Mouse (Mus musculus) limb, embryonic 11.5 days (tissue): ENCODE measurements at regions not wholly inside any gene's neighbourhood (a gene's known extent, or its start where the extent isn't known, plus 50 kb on each side); places are given as distances from the start of the nearest gene placed in this dataset.
A peak's percentile ranks its signal among the peaks of the same experiment; 100 is the strongest.

Source experiments
- ATAC-seq: fragments of 200-750 bp; cut with Nextera tagmentation; 2 replicates; pipeline ENCODE4 v1.8.0; 2017; ENCODE audit warnings: low read depth; ENCODE audit not compliant: insufficient number of reproducible peaks, low FRiP score, low TSS enrichment
- DNase-seq: peaks from one replicate; pipeline ENCODE4 v3.0.0-alpha.2; 2015; ENCODE audit warnings: low spot score
- H3K27ac ChIP-seq: fragments of 300-500 bp; sonication (generic); replicated peaks from 2 replicates; pipeline ENCODE4 v1.5.1; 2014; ENCODE audit warnings: low read depth, mild to moderate bottlenecking, low read length
- H3K27me3 ChIP-seq: fragments of 300-500 bp; sonication (generic); 2 replicates; pipeline ENCODE4 v1.6.1; 2014; ENCODE audit warnings: mild to moderate bottlenecking, low read length, mixed read lengths; ENCODE audit not compliant: control insufficient read depth, insufficient read depth
- H3K36me3 ChIP-seq: fragments of 300-500 bp; sonication (generic); 2 replicates; pipeline ENCODE4 v1.6.1; 2014; ENCODE audit warnings: mild to moderate bottlenecking, low read length, moderate library complexity, mixed read lengths; ENCODE audit not compliant: control insufficient read depth, insufficient read depth
- H3K4me1 ChIP-seq: fragments of 300-500 bp; sonication (generic); 2 replicates; pipeline ENCODE4 v1.6.1; 2014; ENCODE audit warnings: low read length, mixed read lengths; ENCODE audit not compliant: control insufficient read depth, insufficient read depth
- H3K4me2 ChIP-seq: fragments of 300-500 bp; sonication (generic); 2 replicates; pipeline ENCODE4 v1.6.1; 2014; ENCODE audit warnings: low read depth, mild to moderate bottlenecking, moderate library complexity; ENCODE audit not compliant: severe bottlenecking
- H3K4me3 ChIP-seq: fragments of 300-500 bp; sonication (generic); 2 replicates; pipeline ENCODE4 v1.5.1; 2014; ENCODE audit warnings: low read depth, low read length
- H3K9ac ChIP-seq: fragments of 300-500 bp; sonication (generic); 2 replicates; pipeline ENCODE4 v1.6.1; 2014; ENCODE audit warnings: mild to moderate bottlenecking, low read length
- H3K9me3 ChIP-seq: fragments of 300-500 bp; sonication (generic); 2 replicates; pipeline ENCODE4 v1.6.1; 2016; ENCODE audit warnings: low read length; ENCODE audit not compliant: control insufficient read depth
- WGBS: fragments of 180-500 bp; shearing (Covaris S2); extraction: QIAGEN DNeasy Blood & Tissue Kit; methylation state at CpG from one replicate; pipeline ENCODE4 v1.1.7; 2014; 5-methylcytosine and 5-hydroxymethylcytosine counted together

DNA sequence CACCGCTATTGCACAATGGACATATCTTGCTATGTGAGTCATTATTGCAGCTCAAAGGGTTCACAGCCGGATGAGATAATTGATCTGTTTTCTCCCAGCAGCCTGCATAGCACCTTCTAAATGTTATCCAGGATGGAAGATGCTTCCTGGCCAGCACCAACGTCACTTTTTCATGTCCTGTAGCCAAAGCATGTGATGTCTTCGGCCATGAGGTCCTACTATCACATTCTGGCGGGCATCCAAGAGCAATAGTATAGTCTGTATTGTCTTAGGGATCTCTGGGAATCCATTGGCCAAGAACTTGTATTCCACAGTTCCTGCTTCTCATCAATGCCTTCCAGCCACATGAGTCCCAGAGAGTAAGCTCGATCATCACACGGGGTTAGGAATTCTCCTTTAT is 70.6 kb downstream of the Npy start:
- DNase-seq (no peak), ATAC-seq (no peak)
- Histone ChIP-seq H3K9me3 (peaks cover 2% of the 10 kb centered on the region; the same call in 1 of the 2 replicates), H3K36me3 (no peaks in the 10 kb centered on the region), H3K9ac (no peak overlapping the region), H3K27me3 (no peaks in the 10 kb centered on the region), H3K4me2 (no peak overlapping the region), H3K27ac (no peak overlapping the region), H3K4me1 (no peaks in the 10 kb centered on the region), H3K4me3 (no peak overlapping the region)
- 92% methylated on average over 7 of the region's 7 CpGs for WGBS

DNA sequence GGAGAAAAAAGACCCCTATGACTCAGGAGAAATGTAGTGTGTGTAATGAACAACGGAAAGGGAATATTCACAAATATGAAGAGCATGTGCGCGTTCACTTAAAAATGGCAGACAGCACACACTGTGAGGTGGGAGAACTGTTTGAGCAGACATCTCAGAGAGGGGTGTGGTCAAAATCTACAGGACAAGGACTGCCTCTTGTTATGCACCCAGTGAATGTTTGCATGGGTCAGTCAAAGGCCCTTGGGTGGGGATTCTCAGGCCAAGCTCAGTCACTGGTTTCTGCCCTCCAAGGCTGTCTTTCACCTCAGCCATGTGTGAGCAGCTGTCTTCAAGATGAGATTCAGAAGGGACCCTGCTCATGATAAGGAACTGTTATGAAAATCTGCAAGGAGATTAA is 76.6 kb downstream of the Npy start:
- no peak for ATAC-seq

GRCm38 (mm10) chr6:49901512-49901911 is 79.0 kb downstream of the Npy start:
- 79% methylated on average over 6 of the region's 6 CpGs for WGBS
- Histone ChIP-seq H3K4me3 (no peak overlapping the region), H3K36me3 (no peaks in the 10 kb centered on the region), H3K9me3 (no peaks in the 10 kb centered on the region), H3K4me2 (no peak overlapping the region), H3K27ac (no peak overlapping the region), H3K9ac (no peak overlapping the region), H3K4me1 (no peaks in the 10 kb centered on the region), H3K27me3 (no peaks in the 10 kb centered on the region)
- ATAC-seq = no peak
- DNase-seq = no peak

More for the DNA sequence above, 76.6 kb downstream of the Npy start:
- Histone ChIP-seq H3K4me1 (no peaks in the 10 kb centered on the region), H3K4me3 (no peak overlapping the region), H3K27me3 (no peaks in the 10 kb centered on the region), H3K4me2 (no peak overlapping the region), H3K36me3 (no peaks in the 10 kb centered on the region), H3K27ac (no peak overlapping the region), H3K9ac (no peak overlapping the region), H3K9me3 (peaks cover 2% of the 10 kb centered on the region; the same call in 1 of the 2 replicates)
- no peak for DNase-seq
- 98% methylated on average over 3 of the region's 3 CpGs for WGBS

DNA sequence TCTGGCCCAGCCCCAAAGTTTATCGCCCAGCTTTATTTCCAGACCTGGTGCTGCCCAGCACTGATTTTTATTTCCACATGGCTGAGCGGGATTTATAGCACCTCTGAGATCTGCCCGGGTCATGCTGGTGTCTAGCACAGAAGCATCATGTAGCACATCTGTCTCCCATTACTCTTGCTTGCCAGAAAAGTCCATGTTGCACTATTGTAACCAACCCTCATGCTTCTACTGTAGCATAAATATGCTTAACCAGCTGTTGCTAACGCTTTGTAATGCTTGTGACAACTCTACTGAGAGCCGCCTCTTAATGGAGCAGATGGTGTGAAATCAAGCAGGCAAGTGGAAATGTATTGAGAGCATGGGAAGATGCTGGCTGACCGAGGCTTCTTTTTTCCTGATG is 81.5 kb downstream of the Npy start:
- no peak overlapping the region for H3K27ac ChIP-seq
- WGBS = 42% methylated on average over 6 of the region's 6 CpGs
- DNase-seq (peak; percentile 55), ATAC-seq (0 out of 2 replicates have a peak, but pooled peaks have one; percentile 26)
- H3K4me1 ChIP-seq = no peaks in the 10 kb centered on the region
- no peaks in the 10 kb centered on the region for H3K9me3 ChIP-seq
- H3K4me3 ChIP-seq = no peak overlapping the region
- no peaks in the 10 kb centered on the region for H3K36me3 ChIP-seq
- H3K27me3 ChIP-seq = no peaks in the 10 kb centered on the region
- no peak overlapping the region for H3K4me2 ChIP-seq
- no peak overlapping the region for H3K9ac ChIP-seq

- no peaks in the 10 kb centered on the region for H3K27me3 ChIP-seq
- DNase-seq (no peak), ATAC-seq (no peak)
- H3K4me2 ChIP-seq = no peak overlapping the region
- H3K4me3 ChIP-seq = no peak overlapping the region
- no peaks in the 10 kb centered on the region for H3K9me3 ChIP-seq
- H3K4me1 ChIP-seq = no peaks in the 10 kb centered on the region
- WGBS = 85% methylated on average over 2 of the region's 2 CpGs
- H3K9ac ChIP-seq = no peak overlapping the region
- no peaks in the 10 kb centered on the region for H3K36me3 ChIP-seq
- H3K27ac ChIP-seq = no peak overlapping the region
Observed at GRCm38 (mm10) chr6:49906456-49906855, 83.9 kb downstream of the Npy start.

GRCm38 (mm10) chr6:49919089-49919812 is 96.7 kb downstream of the Npy start:
- Histone ChIP-seq H3K4me1 (no peaks in the 10 kb centered on the region), H3K4me3 (no peak overlapping the region), H3K27me3 (no peaks in the 10 kb centered on the region), H3K9me3 (no peaks in the 10 kb centered on the region), H3K36me3 (no peaks in the 10 kb centered on the region), H3K4me2 (no peak overlapping the region), H3K27ac (no peak overlapping the region), H3K9ac (no peak overlapping the region)
- ATAC-seq (no peak), DNase-seq (peak; percentile 32)
- 48% methylated on average over 7 of the region's 7 CpGs for WGBS

DNA sequence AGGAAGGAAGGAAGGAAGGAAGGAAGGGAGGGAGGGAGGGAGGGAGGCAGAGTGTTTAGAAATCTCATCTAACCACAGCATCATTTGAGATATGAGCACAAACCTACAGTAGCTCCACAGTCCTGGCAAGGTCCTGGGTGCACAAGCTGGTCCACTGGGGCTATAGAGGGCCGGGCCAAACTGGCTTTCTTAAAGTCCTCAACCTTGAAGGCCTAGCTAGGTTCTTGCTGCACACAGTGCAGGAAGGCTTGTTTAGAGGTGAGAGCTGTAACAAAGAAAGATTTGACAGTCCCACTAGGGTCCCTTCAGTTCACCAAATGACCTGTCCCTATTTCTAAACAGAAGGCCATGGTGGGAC is 97.3 kb downstream of the Npy start:
- no peak for DNase-seq
- 83% methylated on average over 1 of the region's 1 CpGs for WGBS
- Histone ChIP-seq H3K27me3 (no peaks in the 10 kb centered on the region), H3K27ac (no peak overlapping the region), H3K36me3 (no peaks in the 10 kb centered on the region), H3K4me3 (no peak overlapping the region), H3K9ac (no peak overlapping the region), H3K4me1 (no peaks in the 10 kb centered on the region), H3K4me2 (no peak overlapping the region), H3K9me3 (no peaks in the 10 kb centered on the region)
- no peak for ATAC-seq

DNA sequence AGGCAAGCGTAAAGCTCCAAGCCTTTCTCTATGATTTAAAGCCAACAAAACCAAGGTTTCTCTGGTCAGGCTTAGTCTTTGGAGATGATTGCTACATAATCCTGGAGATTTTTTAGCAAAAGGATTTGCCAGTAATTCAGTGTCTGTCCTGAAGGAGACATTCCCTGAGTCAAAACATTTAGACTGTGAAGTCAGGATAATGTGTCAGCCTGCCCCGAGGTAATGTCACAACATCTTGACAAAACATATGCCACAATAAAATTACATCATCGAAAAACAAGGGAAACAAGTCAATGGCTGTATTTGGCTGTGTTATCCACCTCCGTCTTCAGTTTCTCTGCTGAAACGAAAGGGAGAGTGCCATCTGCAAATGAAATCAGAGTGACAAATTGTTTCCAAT is 101.8 kb downstream of the Npy start:
- H3K4me3 ChIP-seq = no peak overlapping the region
- H3K4me2 ChIP-seq = no peak overlapping the region
- H3K27ac ChIP-seq = no peak overlapping the region
- no peaks in the 10 kb centered on the region for H3K36me3 ChIP-seq
- no peak overlapping the region for H3K9ac ChIP-seq
- DNase-seq (no peak), ATAC-seq (no peak)
- no peaks in the 10 kb centered on the region for H3K9me3 ChIP-seq
- WGBS = 82% methylated on average over 5 of the region's 5 CpGs
- H3K27me3 ChIP-seq = no peaks in the 10 kb centered on the region
- H3K4me1 ChIP-seq = no peaks in the 10 kb centered on the region

- Histone ChIP-seq H3K27ac (no peak overlapping the region), H3K4me1 (no peaks in the 10 kb centered on the region), H3K27me3 (no peaks in the 10 kb centered on the region), H3K4me3 (no peak overlapping the region), H3K9ac (no peak overlapping the region), H3K9me3 (no peaks in the 10 kb centered on the region), H3K4me2 (no peak overlapping the region), H3K36me3 (no peaks in the 10 kb centered on the region)
- WGBS = 92% methylated on average over 4 of the region's 4 CpGs
- DNase-seq (no peak), ATAC-seq (no peak)
Observed at GRCm38 (mm10) chr6:49928075-49928474, 105.6 kb downstream of the Npy start.
